Mouse (Mus musculus): ENCODE measurements around the gene Lrg1. TPM values are rescaled to one million over a fixed set of nuclear protein-coding genes. Genes with fewer than 3 reads are reported as not detected.
A peak's percentile ranks its signal among the peaks of the same experiment; 100 is the strongest.

The Lrg1 gene
- polyA plus RNA-seq (2015; fragmentation: Nextera tagmentation; extraction: Ambion mirVana), result 0.27 TPM in 1 of 2 replicates, not detected in the other

DNA sequence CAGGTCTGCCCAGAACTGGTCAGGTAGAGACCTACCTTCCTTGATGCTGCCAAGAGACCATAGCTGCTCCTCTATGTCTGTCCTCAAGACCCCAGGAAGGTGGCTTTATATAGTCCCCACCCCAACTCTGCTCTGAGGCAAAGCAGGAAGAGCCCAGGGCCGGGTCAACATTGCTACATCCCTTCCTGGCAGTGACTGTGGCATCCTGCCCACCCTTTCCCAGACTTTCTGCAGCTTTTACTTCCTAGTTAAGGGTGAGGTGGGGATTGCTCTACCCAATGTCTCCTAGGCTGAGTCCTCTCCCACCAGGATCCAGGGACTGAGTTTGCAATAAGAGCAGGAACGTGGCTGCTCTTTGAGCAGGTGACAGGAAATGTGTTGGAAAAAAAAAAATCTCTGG, at the start of gene Lrg1:
Gene Lrg1, minus strand, starts transcription at position 176 of the 400 bp plus-strand sequence.
- peaks cover 3% of the 10 kb centered on the region; the same call in 1 of the 2 replicates for H3K36me3 ChIP-seq
- no peak within 1 kb of the TSS for H3K4me2 ChIP-seq
- no peak for ATAC-seq (ENCODE audit: extremely low read depth, insufficient number of reproducible peaks, low FRiP score, low TSS enrichment)
- peaks cover 9% of the 10 kb centered on the region for H3K9me3 ChIP-seq
- peaks cover 93% of the 10 kb centered on the region for H3K27me3 ChIP-seq (replicated peaks)
- H3K4me1 ChIP-seq, result peaks cover 33% of the 10 kb centered on the region
- WGBS, result 42% methylated on average over 2 of the region's 2 CpGs
- no peak within 1 kb of the TSS for H3K27ac ChIP-seq (replicated peaks)
- 0 out of 2 replicates have a peak within 1 kb of the TSS, but pooled peaks have one; percentile 42 for H3K4me3 ChIP-seq
- no peak within 1 kb of the TSS for H3K9ac ChIP-seq

DNA sequence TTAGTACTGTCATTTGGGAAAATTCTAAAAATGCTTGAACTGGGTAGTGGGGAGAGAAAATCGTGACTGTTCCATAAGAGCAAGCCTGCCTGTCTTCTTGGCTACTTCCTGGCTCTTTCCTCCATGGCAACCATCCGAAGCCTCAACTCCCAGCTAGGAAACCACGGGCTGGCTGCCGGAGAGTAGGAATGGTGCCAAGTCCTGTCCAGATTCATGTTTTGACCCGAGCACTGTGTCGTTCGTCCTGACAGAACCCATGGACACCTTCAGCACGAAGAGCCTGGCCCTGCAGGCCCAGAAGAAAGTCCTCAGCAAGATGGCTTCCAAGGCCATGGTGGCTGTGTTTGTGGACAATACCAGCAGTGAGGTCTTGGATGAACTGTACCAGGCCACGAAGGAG, 49.7 kb upstream of the Lrg1 start:
- Histone ChIP-seq H3K36me3 (peaks cover 35% of the 10 kb centered on the region), H3K9ac (no peak overlapping the region), H3K4me3 (no peak overlapping the region), H3K4me1 (peaks cover 14% of the 10 kb centered on the region; the same call in 1 of the 2 replicates), H3K9me3 (no peaks in the 10 kb centered on the region), H3K27ac (replicated peaks) (no peak overlapping the region), H3K27me3 (replicated peaks) (no peaks in the 10 kb centered on the region), H3K4me2 (no peak overlapping the region)
- 64% methylated on average over 9 of the region's 9 CpGs for WGBS
- ATAC-seq (ENCODE audit: extremely low read depth, insufficient number of reproducible peaks, low FRiP score, low TSS enrichment), result no peak

DNA sequence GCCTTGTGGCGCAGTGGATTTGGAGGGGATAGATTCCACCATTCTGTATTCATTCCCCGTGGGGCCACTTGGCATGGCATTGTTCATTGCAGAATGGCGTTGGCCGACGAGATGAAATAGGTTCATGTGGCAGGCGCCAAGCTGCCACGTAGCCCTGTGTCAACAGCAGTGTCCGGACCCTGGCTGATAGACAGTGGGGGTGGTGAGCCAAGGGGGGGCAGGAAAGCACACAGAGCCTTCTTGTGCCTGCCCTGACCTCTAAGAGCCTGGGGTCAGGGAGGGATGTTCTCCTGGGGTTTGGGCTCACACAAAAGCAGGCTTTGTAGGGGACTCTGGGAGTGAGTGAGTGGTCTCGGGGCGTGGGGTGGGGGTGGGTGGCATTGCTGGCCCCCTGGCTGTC, 48.8 kb upstream of the Lrg1 start:
- Histone ChIP-seq H3K36me3 (peaks cover 26% of the 10 kb centered on the region), H3K27ac (replicated peaks) (peak overlapping the region; percentile 62), H3K4me3 (no peak overlapping the region), H3K4me1 (peaks cover 14% of the 10 kb centered on the region; the same call in 1 of the 2 replicates), H3K4me2 (no peak overlapping the region), H3K9ac (no peak overlapping the region), H3K27me3 (replicated peaks) (no peaks in the 10 kb centered on the region), H3K9me3 (no peaks in the 10 kb centered on the region)
- WGBS, result 60% methylated on average over 10 of the region's 10 CpGs
- no peak for ATAC-seq (ENCODE audit: extremely low read depth, insufficient number of reproducible peaks, low FRiP score, low TSS enrichment)

DNA sequence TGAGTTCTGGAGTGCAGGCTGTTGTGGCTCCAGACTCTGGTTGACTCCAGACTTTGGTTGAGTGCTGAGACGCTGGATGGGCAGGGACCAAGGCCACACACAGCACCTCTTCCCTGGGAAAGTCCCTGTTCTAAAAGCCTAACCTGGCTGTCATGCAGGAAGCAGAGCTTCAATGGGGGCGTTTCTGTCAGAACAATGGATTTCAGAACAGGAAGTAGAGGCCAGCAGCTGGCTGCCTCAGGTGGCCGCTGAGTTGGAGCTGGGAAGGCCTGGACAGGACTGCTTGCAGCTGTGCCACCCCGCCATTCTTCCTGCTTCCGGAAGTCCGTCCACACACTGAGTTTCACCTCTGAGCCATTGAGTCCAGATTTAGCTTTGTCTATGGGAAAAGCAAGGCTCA, 48.0 kb upstream of the Lrg1 start:
- no peak for ATAC-seq (ENCODE audit: extremely low read depth, insufficient number of reproducible peaks, low FRiP score, low TSS enrichment)
- Histone ChIP-seq H3K9me3 (no peaks in the 10 kb centered on the region), H3K4me1 (peaks cover 17% of the 10 kb centered on the region; the same call in 1 of the 2 replicates), H3K27ac (replicated peaks) (peak overlapping the region; percentile 62), H3K36me3 (peaks cover 18% of the 10 kb centered on the region), H3K4me3 (no peak overlapping the region), H3K4me2 (no peak overlapping the region), H3K27me3 (replicated peaks) (no peaks in the 10 kb centered on the region), H3K9ac (no peak overlapping the region)
- 56% methylated on average over 6 of the region's 6 CpGs for WGBS

DNA sequence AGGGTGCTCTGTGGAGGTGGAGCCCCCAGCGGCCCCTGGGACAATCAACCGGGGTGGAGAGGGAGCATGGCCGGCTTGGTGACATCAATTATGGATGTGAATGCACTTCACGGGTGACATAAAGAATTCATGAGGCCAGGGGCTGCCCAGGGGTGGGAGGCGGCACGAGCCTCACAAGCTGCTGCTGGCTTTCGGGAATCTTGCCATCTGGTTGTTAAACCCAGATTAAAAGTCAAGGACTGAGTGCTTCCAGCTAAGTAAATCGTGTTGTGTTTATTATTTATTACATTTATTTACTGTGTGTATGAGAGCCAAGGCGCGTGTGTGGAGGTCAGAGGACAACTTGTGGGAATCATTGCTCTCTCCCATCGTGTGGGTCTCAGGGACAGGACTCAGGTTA, 43.9 kb upstream of the Lrg1 start:
- H3K9ac ChIP-seq, result no peak overlapping the region
- H3K4me2 ChIP-seq, result no peak overlapping the region
- H3K27me3 ChIP-seq (replicated peaks), result peaks cover 11% of the 10 kb centered on the region
- H3K36me3 ChIP-seq, result no peaks in the 10 kb centered on the region
- no peak overlapping the region for H3K4me3 ChIP-seq
- no peaks in the 10 kb centered on the region for H3K9me3 ChIP-seq
- ATAC-seq (ENCODE audit: extremely low read depth, insufficient number of reproducible peaks, low FRiP score, low TSS enrichment), result no peak
- WGBS, result 63% methylated on average over 11 of the region's 11 CpGs
- no peak overlapping the region for H3K27ac ChIP-seq (replicated peaks)
- peaks cover 34% of the 10 kb centered on the region for H3K4me1 ChIP-seq

DNA sequence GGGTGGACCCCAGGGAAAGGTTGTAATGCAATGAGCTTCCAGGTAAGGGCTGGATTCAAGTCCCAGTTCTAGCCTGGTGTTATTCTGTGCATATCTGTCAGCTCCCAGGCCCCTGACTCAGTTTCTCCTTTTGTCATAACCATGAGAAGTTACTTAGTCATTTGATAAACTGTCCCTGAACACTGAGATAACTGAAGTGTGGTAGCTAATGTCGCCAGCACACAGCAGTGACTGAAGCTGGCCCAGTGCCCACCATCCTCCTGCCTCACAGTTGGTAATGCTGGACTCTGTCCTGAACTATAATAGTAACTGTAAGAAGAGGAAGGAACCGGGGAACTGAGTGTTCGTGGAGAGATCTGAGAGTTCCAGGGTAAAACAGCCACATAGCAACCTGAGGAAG, 42.7 kb upstream of the Lrg1 start:
- no peak for ATAC-seq (ENCODE audit: extremely low read depth, insufficient number of reproducible peaks, low FRiP score, low TSS enrichment)
- no peak overlapping the region for H3K4me3 ChIP-seq
- H3K9ac ChIP-seq, result no peak overlapping the region
- H3K4me1 ChIP-seq, result peaks cover 25% of the 10 kb centered on the region
- no peaks in the 10 kb centered on the region for H3K36me3 ChIP-seq
- H3K27me3 ChIP-seq (replicated peaks), result peaks cover 20% of the 10 kb centered on the region
- H3K4me2 ChIP-seq, result no peak overlapping the region
- no peaks in the 10 kb centered on the region for H3K9me3 ChIP-seq
- H3K27ac ChIP-seq (replicated peaks), result no peak overlapping the region
- WGBS, result 48% methylated on average over 3 of the region's 3 CpGs

DNA sequence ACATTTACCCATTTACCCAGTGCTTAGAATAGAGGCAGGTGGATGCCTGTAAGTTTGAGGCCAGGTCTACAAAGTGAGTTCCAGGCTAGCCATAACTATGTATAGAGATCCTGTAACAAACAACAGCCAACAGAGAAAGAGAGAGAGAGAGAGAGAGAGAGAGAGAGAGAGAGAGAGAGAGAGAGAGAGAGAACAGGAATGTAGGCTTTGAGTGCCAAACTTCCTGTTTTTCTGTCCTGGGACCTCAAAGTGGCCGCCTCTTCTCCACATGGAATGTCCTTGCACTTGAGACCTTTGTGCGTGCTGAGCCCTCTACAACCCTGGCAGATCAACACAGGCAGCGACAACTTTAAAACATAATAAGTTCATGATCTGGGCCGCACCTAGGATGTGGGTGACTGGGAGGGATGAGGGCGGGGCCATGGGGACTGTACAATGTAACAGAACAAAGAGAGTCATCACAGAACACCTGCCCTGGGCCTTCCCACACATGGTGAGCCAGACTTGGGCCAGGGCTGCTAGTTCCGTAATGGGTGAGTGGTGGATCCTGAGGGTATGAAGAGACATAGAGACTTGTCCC, 41.8 kb upstream of the Lrg1 start:
- Histone ChIP-seq H3K9ac (peak overlapping the region; percentile 73), H3K9me3 (no peaks in the 10 kb centered on the region), H3K4me1 (peaks cover 25% of the 10 kb centered on the region), H3K36me3 (no peaks in the 10 kb centered on the region), H3K27ac (replicated peaks) (0 out of 2 replicates have a peak overlapping the region, but pooled peaks have one; percentile 32), H3K4me2 (peak overlapping the region; percentile 84), H3K27me3 (replicated peaks) (peaks cover 28% of the 10 kb centered on the region), H3K4me3 (peak overlapping the region; percentile 54)
- no peak for ATAC-seq (ENCODE audit: extremely low read depth, insufficient number of reproducible peaks, low FRiP score, low TSS enrichment)
- WGBS, result 61% methylated on average over 6 of the region's 6 CpGs

DNA sequence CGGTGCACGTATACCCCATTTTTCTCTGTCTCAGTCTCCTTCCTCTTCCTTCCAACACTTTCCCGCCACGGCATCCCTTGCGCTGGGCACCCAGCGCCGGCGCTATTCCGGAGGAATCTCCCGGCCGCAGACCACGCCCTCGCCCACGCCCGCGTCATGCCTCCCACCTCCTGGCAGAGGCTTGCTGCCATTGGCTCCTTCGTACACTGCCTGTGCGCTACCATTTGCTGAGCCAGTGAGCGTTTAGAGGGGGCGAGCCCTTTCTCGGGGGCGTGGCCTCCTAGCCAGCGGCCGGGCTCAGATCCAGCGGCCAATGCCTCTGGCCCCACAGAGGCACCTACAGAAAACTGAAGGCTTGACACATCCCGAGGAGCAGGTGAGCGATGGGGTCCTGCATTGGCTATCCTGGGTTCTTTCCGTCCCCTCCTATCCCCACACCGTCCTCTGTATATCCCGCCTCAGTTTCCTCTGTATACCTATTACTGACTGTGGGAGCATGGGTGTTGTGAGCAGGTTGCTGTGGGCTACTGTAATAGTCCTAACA, 40.5 kb upstream of the Lrg1 start, which contains the start of gene Tnfaip8l1:
Gene Tnfaip8l1, plus strand, starts transcription at position 247 of the 544 bp plus-strand sequence.
- Histone ChIP-seq H3K4me2 (peak within 1 kb of the TSS; percentile 84), H3K4me1 (peaks cover 25% of the 10 kb centered on the region), H3K27me3 (replicated peaks) (peaks cover 41% of the 10 kb centered on the region), H3K36me3 (no peaks in the 10 kb centered on the region), H3K9me3 (no peaks in the 10 kb centered on the region), H3K9ac (peak within 1 kb of the TSS; percentile 79), H3K4me3 (peak within 1 kb of the TSS; percentile 54), H3K27ac (replicated peaks) (peak within 1 kb of the TSS; percentile 40; the same call in 1 of the 2 replicates)
- peak; percentile 94 for ATAC-seq (ENCODE audit: extremely low read depth, insufficient number of reproducible peaks, low FRiP score, low TSS enrichment)
- under 1% methylated on average over 30 of the region's 30 CpGs for WGBS

DNA sequence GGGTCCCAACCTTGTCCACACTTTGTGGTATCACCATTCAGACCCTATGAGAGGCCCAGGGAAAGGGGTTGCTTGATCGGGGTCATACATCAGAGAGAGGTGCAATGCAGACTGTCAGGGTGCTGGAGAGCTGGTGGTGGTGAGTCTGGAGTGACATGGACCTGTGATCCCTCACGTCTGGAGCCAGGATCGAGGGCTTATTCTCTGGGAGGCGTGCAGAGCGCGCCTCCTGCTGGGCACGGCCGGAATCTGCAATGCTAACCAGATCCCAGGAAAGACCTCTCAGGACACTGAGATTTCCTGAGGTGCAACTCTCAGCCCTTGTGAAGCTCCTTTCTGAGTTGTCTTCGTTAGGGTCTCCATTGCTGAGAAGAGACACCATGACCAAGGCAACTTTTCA, 37.9 kb upstream of the Lrg1 start:
- Histone ChIP-seq H3K4me2 (no peak overlapping the region), H3K4me3 (no peak overlapping the region), H3K27me3 (replicated peaks) (peaks cover 67% of the 10 kb centered on the region), H3K4me1 (peaks cover 22% of the 10 kb centered on the region), H3K36me3 (no peaks in the 10 kb centered on the region), H3K9me3 (no peaks in the 10 kb centered on the region), H3K9ac (no peak overlapping the region), H3K27ac (replicated peaks) (no peak overlapping the region)
- 3% methylated on average over 9 of the region's 9 CpGs for WGBS
- no peak for ATAC-seq (ENCODE audit: extremely low read depth, insufficient number of reproducible peaks, low FRiP score, low TSS enrichment)

DNA sequence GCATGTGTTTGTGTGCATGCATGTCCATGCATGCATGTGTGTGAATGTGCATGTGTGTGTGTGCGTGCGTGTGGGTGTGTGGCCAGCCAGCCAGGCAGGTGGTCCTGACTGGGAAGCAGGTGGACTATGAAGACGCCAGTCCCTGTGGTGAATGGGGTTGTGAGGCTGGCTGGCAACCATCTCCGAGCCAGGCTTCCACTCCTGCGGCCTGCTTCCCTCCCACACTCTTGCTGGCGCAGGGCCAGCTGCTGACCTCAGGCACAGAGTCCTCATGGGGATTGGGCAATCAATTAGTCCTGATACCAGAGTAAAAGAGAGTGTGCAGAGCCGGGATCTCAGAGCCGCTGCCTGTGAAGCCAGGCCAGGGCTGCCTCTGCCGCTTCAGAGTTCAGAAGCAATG, 31.8 kb upstream of the Lrg1 start:
- Histone ChIP-seq H3K36me3 (no peaks in the 10 kb centered on the region), H3K4me1 (peaks cover 13% of the 10 kb centered on the region), H3K9ac (no peak overlapping the region), H3K27ac (replicated peaks) (no peak overlapping the region), H3K4me3 (no peak overlapping the region), H3K9me3 (no peaks in the 10 kb centered on the region), H3K4me2 (no peak overlapping the region), H3K27me3 (replicated peaks) (peaks cover 97% of the 10 kb centered on the region)
- 31% methylated on average over 9 of the region's 9 CpGs for WGBS
- no peak for ATAC-seq (ENCODE audit: extremely low read depth, insufficient number of reproducible peaks, low FRiP score, low TSS enrichment)

DNA sequence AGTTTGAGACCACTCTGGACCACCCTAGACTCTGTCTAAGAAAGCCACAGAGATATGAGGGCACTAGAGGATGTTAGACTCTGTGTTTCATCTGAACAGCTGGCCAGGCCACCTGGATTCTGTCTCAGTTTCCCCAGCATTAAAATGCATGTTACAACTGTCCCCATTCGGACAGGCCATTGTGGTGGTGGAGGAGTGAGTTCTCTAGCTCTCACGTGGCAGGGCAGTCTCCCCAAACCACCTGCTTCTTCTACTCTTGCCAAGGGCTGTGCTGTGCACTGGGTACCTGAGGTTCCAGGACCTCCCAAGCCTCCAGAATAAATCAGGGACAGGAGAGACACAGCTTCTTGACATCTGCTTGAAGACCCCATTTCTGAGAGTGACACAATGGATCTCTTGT, 28.1 kb upstream of the Lrg1 start:
- H3K9ac ChIP-seq, result no peak overlapping the region
- no peaks in the 10 kb centered on the region for H3K36me3 ChIP-seq
- WGBS, result 37% methylated on average over 2 of the region's 2 CpGs
- no peak overlapping the region for H3K4me3 ChIP-seq
- no peaks in the 10 kb centered on the region for H3K9me3 ChIP-seq
- peaks cover 98% of the 10 kb centered on the region for H3K27me3 ChIP-seq (replicated peaks)
- H3K27ac ChIP-seq (replicated peaks), result no peak overlapping the region
- peaks cover 17% of the 10 kb centered on the region for H3K4me1 ChIP-seq
- no peak overlapping the region for H3K4me2 ChIP-seq
- no peak for ATAC-seq (ENCODE audit: extremely low read depth, insufficient number of reproducible peaks, low FRiP score, low TSS enrichment)
